Mouse (Mus musculus) gastrocnemius, adult 8-10 months (tissue): ENCODE results near the gene Rabgap1l. TPM values are rescaled to one million over a fixed set of nuclear protein-coding genes. Genes with fewer than 3 reads are reported as not detected.

Experiments used
- DNase-seq, 2 experiments: peaks; one replicate each; pipeline ENCODE4 v3.0.0; 2022; ENCODE audit warnings: low spot score in 2 of 2
- total RNA-seq, 4 experiments: library from RNA; stranded (reverse); gene quantifications; 2 replicates each; pipeline ENCODE4 v1.2.4; 2022

Gene Rabgap1l
- total RNA-seq, 4 experiments from 2014 or later: 7.3 to 13.5 (median 11.4) TPM

GRCm38 (mm10) chr1:160378367-160378766 is 414.6 kb downstream of the Rabgap1l start:
- no peak for DNase-seq

GRCm38 (mm10) chr1:160377337-160378336 is 415.4 kb downstream of the Rabgap1l start:
- no peak for DNase-seq

GRCm38 (mm10) chr1:160374490-160374889 is 418.5 kb downstream of the Rabgap1l start:
- DNase-seq: no peak

- DNase-seq: no peak
Measured at GRCm38 (mm10) chr1:160373306-160373705, 419.7 kb downstream of the Rabgap1l start.

- DNase-seq: no peak
Measured at GRCm38 (mm10) chr1:160371696-160372095, 421.3 kb downstream of the Rabgap1l start.

GRCm38 (mm10) chr1:160370552-160370951 is 422.5 kb downstream of the Rabgap1l start:
- no peak for DNase-seq

GRCm38 (mm10) chr1:160366615-160367014 is 426.4 kb downstream of the Rabgap1l start:
- no peak for DNase-seq

- DNase-seq: no peak
Measured at GRCm38 (mm10) chr1:160357268-160357667, 435.7 kb downstream of the Rabgap1l start.

- DNase-seq: no peak
Measured at GRCm38 (mm10) chr1:160353732-160354455, 439.1 kb downstream of the Rabgap1l start.

GRCm38 (mm10) chr1:160352309-160352708 is 440.7 kb downstream of the Rabgap1l start:
- no peak for DNase-seq

- no peak for DNase-seq
Measured at GRCm38 (mm10) chr1:160351880-160352234, 441.2 kb downstream of the Rabgap1l start.

GRCm38 (mm10) chr1:160351146-160351879 is 441.7 kb downstream of the Rabgap1l start:
- DNase-seq: no peak

GRCm38 (mm10) chr1:160340653-160341052 is 452.4 kb downstream of the Rabgap1l start:
- no peak for DNase-seq

GRCm38 (mm10) chr1:160339374-160339773 is 453.6 kb downstream of the Rabgap1l start:
- no peak for DNase-seq

GRCm38 (mm10) chr1:160334791-160335190 is 458.2 kb downstream of the Rabgap1l start:
- DNase-seq: no peak

- no peak for DNase-seq
Measured at GRCm38 (mm10) chr1:160330828-160331227, 462.2 kb downstream of the Rabgap1l start.

GRCm38 (mm10) chr1:160330222-160330621 is 462.8 kb downstream of the Rabgap1l start:
- no peak for DNase-seq

GRCm38 (mm10) chr1:160329788-160330187 is 463.2 kb downstream of the Rabgap1l start:
- no peak for DNase-seq

GRCm38 (mm10) chr1:160327531-160327930 is 465.5 kb downstream of the Rabgap1l start:
- no peak for DNase-seq

- DNase-seq: no peak
Measured at GRCm38 (mm10) chr1:160325542-160325941, 467.5 kb downstream of the Rabgap1l start.

- no peak for DNase-seq
Measured at GRCm38 (mm10) chr1:160320690-160321089, 472.3 kb downstream of the Rabgap1l start.
